Mouse (Mus musculus) E14TG2a.4 (cell line): ENCODE measurements at regions not wholly inside any gene's neighbourhood (a gene's known extent, or its start where the extent isn't known, plus 50 kb on each side); places are given as distances from the start of the nearest gene placed in this dataset.

Experiments
- H3K27me3 ChIP-seq: 2 replicates; pipeline ENCODE4 v1.6.1; 2014; ENCODE audit warnings: low read length, control low read depth; ENCODE audit not compliant: insufficient read depth
- H3K36me3 ChIP-seq: 2 replicates; pipeline ENCODE4 v1.6.1; 2014; ENCODE audit warnings: low read length, control low read depth; ENCODE audit not compliant: insufficient read depth
- H3K4me1 ChIP-seq: replicated peaks from 2 replicates; pipeline ENCODE4 v1.6.1; 2014; ENCODE audit warnings: low read depth, low read length, control low read depth
- H3K4me3 ChIP-seq: replicated peaks from 2 replicates; pipeline ENCODE4 v1.5.1; 2014; ENCODE audit warnings: mild to moderate bottlenecking, low read length
- H3K9me3 ChIP-seq: 2 replicates; pipeline ENCODE4 v1.6.1; 2014; ENCODE audit warnings: low read length, control low read depth
- CTCF ChIP-seq: conservative IDR thresholded peaks from 2 replicates; pipeline ENCODE4 v1.5.1; 2014; ENCODE audit warnings: low read length
- NANOG ChIP-seq: IDR thresholded peaks from 2 replicates; pipeline ENCODE4 v1.6.1; 2014; ENCODE audit warnings: borderline replicate concordance, low read length, mixed read lengths
- POU5F1 ChIP-seq: IDR thresholded peaks from 2 replicates; pipeline ENCODE4 v1.6.1; 2014; ENCODE audit warnings: low read length, borderline replicate concordance

GRCm38 (mm10) chr14:36651053-36651735, 317.4 kb downstream of the Ccser2 start:
- no peaks in the 10 kb centered on the region for H3K4me1 ChIP-seq
- H3K36me3 ChIP-seq: no peaks in the 10 kb centered on the region
- no peaks in the 10 kb centered on the region for H3K27me3 ChIP-seq
- no peaks in the 10 kb centered on the region for H3K9me3 ChIP-seq
- TF ChIP-seq NANOG (no peak), CTCF (no peak), POU5F1 (no peak)
- H3K4me3 ChIP-seq: no peak overlapping the region

GRCm38 (mm10) chr14:36646649-36647048, 321.9 kb downstream of the Ccser2 start:
- Histone ChIP-seq H3K9me3 (no peaks in the 10 kb centered on the region), H3K4me1 (no peaks in the 10 kb centered on the region), H3K4me3 (no peak overlapping the region), H3K27me3 (no peaks in the 10 kb centered on the region), H3K36me3 (no peaks in the 10 kb centered on the region)
- TF ChIP-seq CTCF: no peak
- no peak for TF ChIP-seq POU5F1
- TF ChIP-seq NANOG: no peak

- TF ChIP-seq NANOG (no peak), POU5F1 (no peak), CTCF (no peak)
- H3K27me3 ChIP-seq: no peaks in the 10 kb centered on the region
- no peak overlapping the region for H3K4me3 ChIP-seq
- no peaks in the 10 kb centered on the region for H3K4me1 ChIP-seq
- no peaks in the 10 kb centered on the region for H3K9me3 ChIP-seq
- no peaks in the 10 kb centered on the region for H3K36me3 ChIP-seq
These were observed 322.3 kb downstream of the Ccser2 start for GRCm38 (mm10) chr14:36646237-36646636.

GRCm38 (mm10) chr14:36624822-36625221, 343.8 kb downstream of the Ccser2 start:
- no peak overlapping the region for H3K4me3 ChIP-seq
- H3K9me3 ChIP-seq: no peaks in the 10 kb centered on the region
- no peak for TF ChIP-seq POU5F1
- TF ChIP-seq NANOG: no peak
- no peak for TF ChIP-seq CTCF
- H3K27me3 ChIP-seq: no peaks in the 10 kb centered on the region
- H3K4me1 ChIP-seq: no peaks in the 10 kb centered on the region
- no peaks in the 10 kb centered on the region for H3K36me3 ChIP-seq

- no peak overlapping the region for H3K4me3 ChIP-seq
- H3K36me3 ChIP-seq: no peaks in the 10 kb centered on the region
- TF ChIP-seq CTCF (no peak), POU5F1 (no peak), NANOG (no peak)
- H3K4me1 ChIP-seq: no peaks in the 10 kb centered on the region
- no peaks in the 10 kb centered on the region for H3K9me3 ChIP-seq
- no peaks in the 10 kb centered on the region for H3K27me3 ChIP-seq
These were observed 344.4 kb downstream of the Ccser2 start for GRCm38 (mm10) chr14:36624134-36624533.

- no peaks in the 10 kb centered on the region for H3K9me3 ChIP-seq
- TF ChIP-seq POU5F1 (no peak), NANOG (no peak), CTCF (no peak)
- no peaks in the 10 kb centered on the region for H3K36me3 ChIP-seq
- no peaks in the 10 kb centered on the region for H3K27me3 ChIP-seq
- no peak overlapping the region for H3K4me3 ChIP-seq
- no peaks in the 10 kb centered on the region for H3K4me1 ChIP-seq
These were observed 345.5 kb downstream of the Ccser2 start for GRCm38 (mm10) chr14:36623036-36623435.

- H3K27me3 ChIP-seq: no peaks in the 10 kb centered on the region
- no peaks in the 10 kb centered on the region for H3K9me3 ChIP-seq
- TF ChIP-seq CTCF (no peak), POU5F1 (no peak), NANOG (no peak)
- H3K4me1 ChIP-seq: no peaks in the 10 kb centered on the region
- H3K36me3 ChIP-seq: no peaks in the 10 kb centered on the region
- H3K4me3 ChIP-seq: no peak overlapping the region
These were observed 350.0 kb downstream of the Ccser2 start for GRCm38 (mm10) chr14:36618459-36619085.

- no peaks in the 10 kb centered on the region for H3K4me1 ChIP-seq
- H3K36me3 ChIP-seq: no peaks in the 10 kb centered on the region
- no peak overlapping the region for H3K4me3 ChIP-seq
- no peaks in the 10 kb centered on the region for H3K9me3 ChIP-seq
- TF ChIP-seq CTCF (no peak), POU5F1 (no peak), NANOG (no peak)
- H3K27me3 ChIP-seq: no peaks in the 10 kb centered on the region
These were observed 350.6 kb downstream of the Ccser2 start for GRCm38 (mm10) chr14:36617987-36618386.

GRCm38 (mm10) chr14:36614926-36615325, 353.7 kb downstream of the Ccser2 start:
- Histone ChIP-seq H3K9me3 (no peaks in the 10 kb centered on the region), H3K4me3 (no peak overlapping the region), H3K27me3 (no peaks in the 10 kb centered on the region), H3K36me3 (no peaks in the 10 kb centered on the region), H3K4me1 (no peaks in the 10 kb centered on the region)
- TF ChIP-seq POU5F1: no peak
- TF ChIP-seq NANOG: no peak
- TF ChIP-seq CTCF: no peak
